Mouse (Mus musculus): ENCODE measurements at regions not wholly inside any gene's neighbourhood (a gene's known extent, or its start where the extent isn't known, plus 50 kb on each side); places are given as distances from the start of the nearest gene placed in this dataset.
"Not testable (repeated sequence)": the region's sequence is repeated elsewhere in the genome, so short reads cannot be mapped to it uniquely, and the experiment has no call there.

DNA sequence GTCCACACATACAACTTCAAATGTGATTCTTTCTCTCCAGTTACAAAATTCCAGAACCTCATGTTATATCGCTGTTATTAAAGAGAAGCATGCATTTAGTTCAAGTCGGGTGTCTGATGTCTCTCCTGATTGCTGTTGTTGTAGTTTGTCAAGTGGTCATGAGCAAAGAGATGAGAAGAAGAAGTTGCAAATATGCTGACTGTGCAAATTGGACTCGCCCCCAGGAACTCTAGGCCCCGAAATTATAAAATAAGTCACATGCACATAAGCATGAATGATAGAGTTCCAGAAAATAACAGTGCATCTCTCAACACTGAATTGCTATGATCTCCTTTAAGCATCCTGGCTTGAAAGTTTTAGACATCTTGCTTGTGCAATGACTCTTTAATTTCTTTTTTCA, 53.3 kb downstream of the Kif2b start:
- DNase-seq (ENCODE audit: low read depth, low spot score), result no peak

DNA sequence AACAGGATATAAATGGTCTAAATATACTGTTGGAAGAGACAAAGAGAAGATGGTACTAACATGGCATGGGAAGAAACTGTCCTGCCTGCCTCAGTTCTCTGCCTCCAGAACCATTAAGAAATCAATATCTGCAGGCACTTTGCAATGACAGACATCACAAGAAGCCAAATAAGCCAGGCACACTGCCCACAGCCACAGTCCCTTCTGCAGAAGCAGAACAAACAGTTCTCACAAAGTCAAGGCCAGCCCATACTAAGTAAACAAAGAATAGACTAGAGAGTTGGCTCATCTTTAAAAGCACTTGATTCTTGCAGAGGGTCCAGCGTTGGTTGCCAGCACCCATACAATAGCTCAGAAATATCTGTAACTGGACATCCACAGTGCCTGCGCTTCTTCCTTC, 98.1 kb downstream of the Kif2b start:
- DNase-seq (ENCODE audit: low read depth, low spot score), result no peak

DNA sequence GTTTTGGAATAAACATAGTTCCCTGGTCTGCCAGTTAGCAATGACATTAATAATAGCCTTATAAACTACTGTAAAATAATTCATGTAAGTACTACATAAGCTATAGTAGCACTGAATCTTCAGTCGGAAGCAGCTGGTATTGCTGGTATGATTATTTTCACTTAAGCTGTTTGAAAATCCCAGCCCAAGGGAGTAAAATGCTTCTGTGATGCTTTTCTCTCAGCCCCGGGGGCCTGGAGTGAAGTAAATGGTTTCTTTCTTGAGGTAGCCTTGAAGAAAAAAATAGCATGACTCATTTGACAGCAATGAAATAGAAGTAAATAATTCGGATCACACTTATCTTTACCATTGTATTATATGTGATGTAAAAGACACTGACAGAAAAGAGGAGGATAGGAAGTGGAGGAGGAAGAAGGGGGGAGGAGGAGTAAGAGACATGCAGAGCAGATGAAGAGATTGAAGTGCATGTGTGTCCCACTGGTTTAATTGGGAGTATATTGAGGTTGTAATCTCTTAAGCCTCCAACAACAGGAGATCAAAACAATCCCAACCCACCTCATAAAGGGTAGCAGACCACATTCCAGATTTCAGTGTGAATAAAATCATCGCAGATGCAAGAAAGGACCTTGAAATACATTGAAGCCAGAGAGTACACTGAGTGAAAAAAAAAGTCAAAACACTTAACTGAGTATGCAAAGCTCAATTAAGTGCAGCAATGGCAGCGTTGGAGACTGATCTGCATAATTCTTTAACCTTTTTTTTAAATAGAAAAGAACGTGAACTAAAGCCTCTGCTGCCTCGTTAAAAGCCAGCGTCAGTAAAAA, 113.6 kb downstream of the Kif2b start:
- DNase-seq (ENCODE audit: low read depth, low spot score), result no peak

DNA sequence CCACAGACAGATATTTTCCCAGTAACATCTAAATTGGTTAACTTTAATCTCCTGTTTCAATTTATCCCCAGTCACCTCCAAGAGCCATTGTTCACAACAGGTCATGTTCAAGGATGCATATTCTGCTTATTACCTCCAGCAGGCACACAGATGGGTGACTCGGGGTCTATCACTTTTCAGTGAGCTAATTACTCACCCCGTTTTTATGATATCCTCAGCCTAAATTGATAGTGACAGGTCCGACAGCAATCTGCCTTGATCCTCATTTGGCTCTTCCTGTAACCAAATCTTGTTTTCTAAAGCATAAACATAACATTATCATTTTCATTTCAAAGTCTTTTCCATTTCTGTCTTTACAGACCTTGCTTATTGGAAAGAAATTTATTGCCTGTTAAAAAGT, 115.4 kb downstream of the Kif2b start:
- no peak for DNase-seq (ENCODE audit: low read depth, low spot score)

DNA sequence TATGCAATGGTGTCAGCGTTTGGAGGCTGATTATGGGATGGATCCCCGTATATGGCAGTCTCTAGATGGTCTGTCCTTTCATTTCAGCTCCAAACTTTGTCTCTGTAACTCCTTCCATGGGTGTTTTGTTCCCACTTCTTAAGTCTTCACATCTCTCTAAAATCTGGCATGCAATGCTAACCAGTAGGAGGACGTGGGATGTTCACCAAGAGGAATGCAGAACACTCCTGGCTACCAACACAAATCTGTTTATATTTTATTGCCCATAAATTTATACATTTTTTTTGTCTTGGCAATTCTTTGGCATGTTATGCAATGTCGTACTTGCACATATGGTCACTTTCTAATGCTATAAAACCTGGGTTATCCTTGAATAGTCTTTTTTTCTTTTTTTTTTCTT, 135.0 kb downstream of the Kif2b start:
- no peak for DNase-seq (ENCODE audit: low read depth, low spot score)

DNA sequence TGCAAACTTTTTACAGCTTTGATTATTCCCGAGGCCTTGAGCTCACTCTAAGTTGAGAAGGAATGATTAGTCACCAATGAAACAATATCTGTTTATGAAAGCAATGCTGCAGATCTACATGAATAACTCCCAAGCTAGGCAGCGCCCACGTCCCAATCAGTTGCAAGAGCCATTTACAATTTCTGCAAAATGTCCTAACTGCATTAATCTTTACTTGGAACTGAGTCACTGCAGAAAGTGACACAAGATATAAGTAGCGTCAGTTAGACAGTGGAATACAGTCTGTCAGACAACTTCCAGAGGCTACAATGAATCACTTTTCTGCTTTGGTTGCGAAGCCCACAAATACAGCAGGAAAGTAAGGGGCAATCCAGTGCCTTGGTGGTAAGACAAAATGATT, 145.2 kb downstream of the Kif2b start:
- no peak for DNase-seq (ENCODE audit: low read depth, low spot score)

DNA sequence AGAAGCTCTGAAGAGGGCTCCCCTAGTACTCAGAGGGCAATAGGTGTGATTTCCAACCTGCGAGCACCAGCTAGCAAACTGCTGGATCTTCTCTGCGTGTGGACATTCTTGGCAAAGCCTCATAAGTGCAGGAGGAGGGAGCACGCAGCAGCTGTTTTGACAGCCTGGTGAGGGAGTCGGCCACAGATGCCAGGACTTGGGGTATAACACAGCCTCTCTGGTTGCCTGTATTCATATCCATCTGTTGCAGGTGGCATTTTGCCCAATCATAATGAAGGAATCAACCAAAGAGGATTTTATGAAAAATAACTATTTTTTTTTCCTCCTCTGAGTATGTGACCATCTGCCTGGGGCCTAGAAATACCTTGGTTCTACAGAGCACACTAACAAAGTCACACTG, 150.6 kb downstream of the Kif2b start:
- DNase-seq (ENCODE audit: low read depth, low spot score), result no peak

DNA sequence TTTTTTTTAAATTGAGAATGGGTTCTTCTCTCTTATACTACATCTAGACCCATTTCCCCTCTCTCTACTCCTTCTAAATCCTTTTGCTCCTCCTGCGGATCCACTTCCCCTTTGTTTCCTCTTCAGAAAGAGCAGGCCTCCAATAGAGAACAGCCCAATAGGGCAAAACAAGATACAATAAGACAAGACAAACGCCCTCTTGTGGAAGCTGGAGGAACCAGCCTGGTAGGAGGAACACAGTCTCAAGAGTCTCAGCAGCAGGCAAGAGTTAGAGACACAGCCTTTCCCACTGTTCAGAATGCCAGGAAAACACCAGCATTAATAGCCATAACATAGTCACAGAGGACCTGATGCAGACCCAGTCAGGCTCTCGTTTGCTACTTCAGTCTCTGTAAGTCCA, 190.2 kb downstream of the Kif2b start:
- DNase-seq (ENCODE audit: low read depth, low spot score), result peak; percentile 68

DNA sequence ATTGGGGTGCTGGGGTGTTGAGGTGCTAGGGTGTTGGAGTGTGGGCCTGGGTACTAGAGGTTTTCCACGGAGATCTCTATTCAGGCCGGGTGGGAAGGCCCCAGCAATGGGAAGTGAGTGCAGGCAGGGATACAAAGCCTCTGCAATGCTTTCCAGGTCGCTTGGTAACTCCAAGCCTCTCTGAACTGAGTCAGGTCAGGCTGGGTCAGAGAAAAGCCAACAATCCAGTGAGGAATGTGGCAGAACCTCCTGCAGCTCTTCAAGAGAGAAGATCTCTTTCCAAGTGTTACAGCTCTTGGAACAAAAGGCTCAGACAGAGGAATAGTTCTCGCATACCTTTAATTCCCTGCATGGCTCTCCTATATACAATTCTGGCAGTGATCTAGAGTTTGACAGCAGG, 220.3 kb downstream of the Kif2b start:
- peak; percentile 15 for DNase-seq (ENCODE audit: low read depth, low spot score)

DNA sequence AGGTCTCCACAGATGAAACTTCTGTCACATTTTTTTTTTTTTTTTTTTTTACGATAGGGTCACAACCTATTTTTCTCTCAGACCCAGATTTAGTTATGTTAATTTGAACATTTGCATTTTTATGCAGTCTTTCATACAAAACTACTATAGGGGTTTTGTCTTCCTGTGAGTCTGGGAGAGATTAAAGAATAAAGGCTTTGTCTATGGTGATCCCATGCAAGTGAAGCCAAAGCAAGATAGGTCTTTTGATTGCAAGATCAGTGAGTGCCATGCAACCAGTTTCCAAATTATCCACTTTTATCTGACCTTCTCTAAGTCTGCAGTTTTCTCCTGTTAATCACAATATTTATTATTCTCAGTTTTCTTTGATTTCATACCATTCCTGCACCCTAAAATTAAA, 234.7 kb downstream of the Kif2b start:
- DNase-seq (ENCODE audit: low read depth, low spot score), result no peak

DNA sequence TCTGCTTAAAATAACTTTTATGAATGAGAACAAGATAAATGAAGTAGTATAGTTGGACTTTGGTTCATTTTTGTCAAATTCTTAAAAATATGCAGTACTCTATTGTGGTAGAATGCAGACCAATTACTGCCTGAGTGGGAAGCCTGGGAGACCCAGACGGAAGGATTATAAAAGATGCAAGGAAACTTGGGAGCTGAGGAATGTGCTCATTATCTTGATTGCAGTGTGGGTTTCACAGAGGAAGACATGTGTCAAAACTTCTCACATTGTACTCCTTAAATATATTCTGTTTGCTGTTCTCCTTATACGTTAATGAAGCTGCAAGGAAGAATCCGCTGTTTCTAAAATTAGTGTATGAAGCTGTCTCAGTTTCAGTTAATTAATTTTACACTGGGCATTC, 244.3 kb downstream of the Kif2b start:
- no peak for DNase-seq (ENCODE audit: low read depth, low spot score)

DNA sequence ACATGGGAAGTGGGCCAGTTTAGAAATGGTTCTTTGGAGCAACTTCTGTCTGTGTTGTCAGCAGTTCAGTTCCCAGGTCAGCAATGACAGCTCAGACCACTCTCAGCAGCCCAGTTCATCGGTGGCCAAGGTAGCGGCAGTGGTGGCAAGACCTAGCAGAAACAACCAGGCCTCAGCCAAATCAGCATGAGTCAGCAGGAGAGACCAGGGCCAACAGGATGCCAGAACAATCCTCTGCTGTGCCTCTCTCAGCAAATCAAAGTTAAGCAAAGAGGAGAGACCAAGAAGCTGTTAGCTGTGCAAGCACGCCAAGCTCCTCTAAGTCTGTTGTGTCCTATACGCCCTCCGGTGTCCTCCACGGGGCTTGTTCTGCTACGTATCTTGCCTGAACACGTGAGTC, 249.8 kb downstream of the Kif2b start:
- DNase-seq (ENCODE audit: low read depth, low spot score), result peak; percentile 26

DNA sequence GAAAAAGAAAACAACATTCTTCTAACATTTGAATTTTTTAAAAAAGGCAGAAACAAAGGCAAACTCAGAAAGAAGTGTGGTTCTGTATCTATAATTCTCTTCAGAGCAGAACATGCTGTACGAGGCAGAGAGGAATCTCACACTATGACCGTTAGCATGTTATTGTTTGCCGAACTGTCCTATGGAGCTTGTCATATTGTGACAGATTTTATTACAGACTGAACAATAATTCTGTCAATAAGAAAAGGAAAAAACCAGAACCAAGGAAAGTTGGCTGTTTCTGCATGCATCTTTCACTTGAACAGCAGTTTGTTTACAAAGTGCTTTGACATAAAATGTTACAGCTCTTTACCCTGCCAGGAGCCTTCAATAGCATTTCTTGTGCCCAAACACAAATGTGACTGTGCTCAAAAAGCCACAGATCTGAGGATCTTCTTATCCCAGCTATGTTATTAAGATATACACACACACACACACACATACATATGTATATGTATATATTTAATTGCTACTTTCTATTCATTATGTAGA, 267.1 kb downstream of the Kif2b start:
- DNase-seq (ENCODE audit: low read depth, low spot score), result no peak

DNA sequence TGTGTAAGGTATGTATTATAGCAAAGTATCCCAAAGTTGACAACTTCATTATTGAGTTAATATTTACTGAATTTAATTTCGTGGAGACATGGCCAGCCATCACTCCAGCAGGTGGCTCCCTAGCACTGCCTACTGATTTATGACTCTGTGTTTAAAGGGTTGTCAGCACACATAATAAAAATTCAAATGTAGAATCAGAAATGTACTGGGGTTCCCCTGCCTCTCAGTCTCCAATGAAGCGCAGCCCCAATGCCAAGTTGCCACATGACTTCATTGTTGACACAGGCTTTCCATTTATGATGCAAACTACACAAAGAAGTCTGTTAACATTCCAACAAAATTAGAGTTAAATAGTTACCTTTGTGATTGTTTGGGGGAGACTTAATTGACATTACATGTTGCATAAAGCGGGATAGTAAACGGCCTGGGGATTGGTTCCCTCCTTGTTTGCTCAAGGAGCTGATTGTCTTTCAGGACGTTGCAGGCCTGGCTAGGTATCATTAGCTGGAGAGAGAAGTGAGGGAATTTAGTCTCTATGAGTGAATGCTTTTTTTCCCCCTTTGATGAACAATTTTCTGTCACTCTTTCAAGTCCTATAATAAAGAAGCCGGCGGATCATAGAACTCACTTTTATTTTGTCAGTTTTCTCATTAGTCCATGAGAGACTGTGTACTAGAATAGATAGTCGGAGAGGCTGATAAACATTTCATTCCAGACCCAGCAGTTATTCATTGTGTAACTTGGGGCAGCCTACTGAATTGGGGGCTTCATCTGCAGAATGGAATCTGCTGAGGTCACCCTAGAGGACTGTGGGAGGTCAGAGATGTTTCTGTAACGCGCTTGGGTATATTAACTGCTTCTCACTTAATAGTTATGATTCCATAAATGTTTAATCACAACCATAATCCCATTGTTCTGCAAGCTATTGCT, 287.9 kb downstream of the Kif2b start:
- no peak for DNase-seq (ENCODE audit: low read depth, low spot score)

DNA sequence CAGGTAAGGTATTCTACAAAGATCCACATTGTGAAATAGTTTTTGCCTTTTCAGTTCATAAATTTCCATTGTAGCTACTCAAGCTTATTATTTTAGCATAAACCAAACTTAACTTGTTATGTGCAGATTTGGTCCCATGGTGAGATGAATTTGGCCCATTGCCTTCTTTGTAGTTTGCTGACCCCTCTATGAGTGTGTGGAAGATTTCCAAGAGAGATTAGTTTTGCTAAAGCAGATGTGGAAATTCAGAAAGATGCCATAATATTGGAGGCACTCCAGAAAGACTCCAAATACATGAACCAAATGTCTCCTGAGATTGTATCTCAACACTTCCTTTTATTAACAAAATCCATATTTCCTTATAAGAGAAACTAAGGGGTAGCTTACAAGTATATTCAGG, 291.0 kb downstream of the Kif2b start:
- no peak for DNase-seq (ENCODE audit: low read depth, low spot score)

DNA sequence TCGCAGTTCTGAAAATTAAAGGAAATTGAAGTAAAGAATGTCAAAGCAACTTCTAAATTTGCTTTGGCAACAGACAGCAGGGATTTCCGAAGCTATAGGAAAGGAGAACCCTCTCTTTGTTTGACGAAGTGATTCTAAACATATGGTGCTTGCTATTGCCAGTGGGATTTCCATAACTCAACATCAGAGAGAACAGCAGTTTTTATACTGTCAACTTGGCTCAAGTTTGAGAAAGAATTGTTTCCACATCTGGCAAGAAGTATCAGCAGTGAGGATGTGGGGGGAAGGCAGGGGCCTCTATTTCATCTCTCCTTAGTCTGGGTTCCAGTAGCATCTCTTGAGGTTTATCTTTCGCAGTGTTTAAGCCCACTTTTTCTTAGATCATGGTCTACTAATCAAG, 315.1 kb downstream of the Kif2b start:
- no peak for DNase-seq (ENCODE audit: low read depth, low spot score)

DNA sequence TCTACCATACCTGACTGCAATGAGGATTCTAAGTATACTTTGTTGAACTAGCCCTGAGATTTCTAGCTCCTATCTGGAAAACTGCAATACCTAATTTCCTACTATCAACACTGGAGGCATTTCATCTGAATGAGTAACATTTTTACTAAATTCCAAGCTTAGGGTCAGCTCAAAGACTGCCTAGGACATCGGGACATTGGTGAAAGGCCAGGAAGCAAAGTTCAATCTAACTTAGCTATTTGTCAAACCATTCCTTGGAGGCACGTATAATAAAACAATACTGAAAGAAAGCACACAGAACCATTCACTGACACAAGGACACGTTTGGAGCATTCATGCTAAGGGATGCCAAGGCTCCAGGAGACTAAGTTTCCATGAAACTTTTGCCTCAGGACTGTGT, 335.3 kb downstream of the Kif2b start:
- not testable (repeated sequence) for DNase-seq (ENCODE audit: low read depth, low spot score)

DNA sequence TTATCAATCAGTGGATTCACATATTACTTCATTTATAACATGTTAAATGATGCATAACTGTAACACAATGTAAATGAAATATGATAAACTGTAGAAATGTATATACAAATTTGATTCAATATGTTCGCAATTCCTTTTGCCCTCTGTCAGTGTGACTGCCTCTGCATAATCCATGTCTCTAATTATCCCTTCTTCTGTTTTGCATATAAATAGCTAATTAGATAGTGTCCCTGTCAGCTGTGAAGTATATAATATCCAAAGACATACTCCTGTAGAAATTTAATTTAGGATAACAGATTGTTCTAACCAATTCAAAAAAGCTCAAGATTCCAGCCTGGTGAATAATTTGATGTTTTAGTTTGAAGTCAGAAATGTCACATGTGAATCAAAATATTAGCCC, 361.2 kb downstream of the Kif2b start:
- no peak for DNase-seq (ENCODE audit: low read depth, low spot score)

DNA sequence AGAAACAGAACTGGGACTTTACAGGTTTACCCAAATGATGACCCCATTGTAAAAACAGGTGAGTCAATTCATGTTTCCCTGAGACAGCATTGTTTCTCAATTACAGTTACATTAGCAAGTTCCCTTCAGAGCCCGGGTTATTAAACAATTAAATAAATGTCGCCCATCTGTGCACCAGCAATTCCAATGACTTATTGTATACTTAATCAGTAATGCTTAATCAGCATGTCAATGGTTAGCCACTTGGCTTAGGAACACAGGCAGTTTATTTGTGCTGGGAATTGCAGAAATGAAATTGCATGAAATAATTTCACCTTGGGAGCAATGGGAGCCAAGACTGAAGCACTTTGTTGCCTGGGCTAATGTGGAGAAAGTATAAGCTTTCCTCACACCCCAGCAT, 364.3 kb downstream of the Kif2b start:
- DNase-seq (ENCODE audit: low read depth, low spot score), result no peak

DNA sequence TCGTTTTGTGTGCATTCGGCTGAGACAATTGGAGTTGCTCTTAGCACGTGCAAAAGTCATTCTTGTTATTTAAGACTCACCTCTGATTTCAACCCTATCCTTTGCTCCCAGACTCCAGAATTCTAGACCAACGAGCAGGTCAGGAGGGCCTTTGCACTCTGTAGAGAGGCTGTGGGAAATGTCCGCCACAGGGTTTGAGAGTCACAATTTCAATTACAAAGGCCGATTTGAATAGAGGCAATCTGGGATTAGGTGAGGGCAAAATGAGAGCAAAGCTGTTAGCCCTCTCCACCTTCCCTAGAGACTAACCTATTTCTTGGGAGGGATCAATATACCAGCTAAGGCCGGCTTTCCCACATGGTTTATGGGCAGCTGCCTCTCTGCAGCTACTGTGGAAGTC, 370.9 kb downstream of the Kif2b start:
- DNase-seq (ENCODE audit: low read depth, low spot score), result peak; percentile 65

DNA sequence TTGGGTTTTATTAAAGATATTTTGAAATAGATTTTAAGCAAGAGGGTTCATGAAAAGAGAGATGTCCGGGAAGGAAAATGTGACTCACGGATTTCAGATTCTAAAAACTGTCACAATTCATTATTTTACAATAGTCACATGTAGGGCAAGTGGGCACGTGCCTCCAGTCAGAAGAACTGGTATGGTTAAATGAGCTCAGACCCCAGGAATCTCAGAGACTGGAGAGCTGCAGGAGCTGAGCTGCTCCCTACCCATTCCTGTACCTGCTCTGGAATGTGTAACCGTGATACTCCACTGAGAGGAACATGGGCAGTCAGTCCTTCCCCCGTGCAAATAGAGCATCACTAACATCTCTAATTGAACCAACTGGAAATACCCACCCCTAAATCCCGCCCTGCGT, 372.9 kb downstream of the Kif2b start:
- no peak for DNase-seq (ENCODE audit: low read depth, low spot score)

DNA sequence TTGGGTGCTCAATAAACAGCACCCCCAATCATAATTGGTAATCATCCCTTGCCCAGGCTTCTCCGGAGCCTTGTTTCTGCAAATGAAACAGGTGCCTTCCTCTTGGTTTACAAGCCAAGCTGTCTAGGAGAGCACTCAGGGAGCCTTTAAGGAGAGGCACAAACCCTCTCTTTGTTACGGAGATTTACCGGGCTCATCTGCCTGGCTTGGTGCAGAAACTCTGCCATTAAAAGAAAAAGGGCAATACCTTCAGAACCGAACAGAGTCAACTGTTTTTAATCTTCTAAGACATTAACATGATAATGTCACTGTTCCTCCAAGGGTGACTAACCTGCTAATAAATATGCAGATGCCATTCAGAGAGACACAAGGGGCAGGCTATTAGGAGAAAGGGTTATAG, 380.5 kb downstream of the Kif2b start:
- DNase-seq (ENCODE audit: low read depth, low spot score), result peak; percentile 70

DNA sequence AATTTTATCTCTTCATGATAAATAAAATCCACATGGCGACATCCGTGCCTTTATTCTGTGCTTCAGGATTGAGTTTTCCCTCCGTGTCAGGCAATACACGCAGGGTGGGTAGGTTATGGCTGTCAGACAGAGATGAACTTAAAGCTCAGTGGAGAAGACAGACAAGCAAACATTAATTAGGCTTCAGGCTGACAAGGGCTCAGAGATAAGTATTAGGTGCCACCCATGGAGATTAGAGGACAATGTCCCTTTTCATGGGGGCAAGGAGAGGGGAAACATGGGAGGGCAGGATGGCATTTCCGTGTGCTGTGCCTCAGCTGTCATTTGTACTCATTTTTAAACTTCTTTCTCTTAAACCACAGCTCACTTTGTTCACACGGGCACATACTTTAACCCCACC, 381.0 kb downstream of the Kif2b start:
- DNase-seq (ENCODE audit: low read depth, low spot score), result no peak

All from ZHBTc4 (cell line).